Mouse (Mus musculus): Measurements from ENCODE around the gene Fst.

The Fst gene

DNA sequence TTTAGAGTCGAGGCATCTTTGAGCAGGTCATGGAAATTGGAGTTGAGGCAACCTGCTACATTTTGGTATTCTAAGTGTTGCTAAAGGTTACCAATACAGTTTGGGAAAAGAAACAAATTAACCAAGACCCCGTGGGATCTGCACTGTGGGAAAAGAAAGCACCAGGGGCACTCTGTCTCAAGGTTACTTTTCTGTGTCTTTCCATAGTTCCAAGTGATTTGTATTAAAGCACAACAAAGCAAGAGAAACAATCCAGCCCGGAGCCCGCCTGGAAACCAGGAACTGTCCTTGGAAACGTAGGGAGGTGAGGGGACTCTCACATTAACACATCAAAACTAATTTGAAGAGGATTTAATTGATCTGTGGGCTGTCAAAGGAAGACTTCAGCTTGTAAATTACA lies 51.9 kb downstream of the Fst start:
- DNase-seq: no peak

DNA sequence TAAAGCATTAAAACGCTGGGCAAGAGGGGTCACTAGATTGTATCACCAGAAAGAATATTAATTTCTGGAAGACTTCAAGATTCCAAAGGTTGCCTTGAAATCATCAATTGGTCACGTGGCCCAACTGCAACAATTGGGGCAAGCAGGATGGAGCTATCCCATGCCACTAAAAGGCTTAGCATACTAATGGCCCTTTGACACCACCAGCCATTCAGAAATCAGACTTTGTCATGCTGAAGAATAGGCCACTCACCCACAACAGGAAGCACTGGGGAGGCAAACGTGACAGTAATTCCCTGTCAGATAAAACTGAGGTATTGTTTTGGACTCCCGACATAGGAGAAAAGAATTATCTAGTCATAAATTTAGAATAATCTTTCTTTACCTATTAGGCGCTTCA lies 52.3 kb downstream of the Fst start:
- no peak for DNase-seq

DNA sequence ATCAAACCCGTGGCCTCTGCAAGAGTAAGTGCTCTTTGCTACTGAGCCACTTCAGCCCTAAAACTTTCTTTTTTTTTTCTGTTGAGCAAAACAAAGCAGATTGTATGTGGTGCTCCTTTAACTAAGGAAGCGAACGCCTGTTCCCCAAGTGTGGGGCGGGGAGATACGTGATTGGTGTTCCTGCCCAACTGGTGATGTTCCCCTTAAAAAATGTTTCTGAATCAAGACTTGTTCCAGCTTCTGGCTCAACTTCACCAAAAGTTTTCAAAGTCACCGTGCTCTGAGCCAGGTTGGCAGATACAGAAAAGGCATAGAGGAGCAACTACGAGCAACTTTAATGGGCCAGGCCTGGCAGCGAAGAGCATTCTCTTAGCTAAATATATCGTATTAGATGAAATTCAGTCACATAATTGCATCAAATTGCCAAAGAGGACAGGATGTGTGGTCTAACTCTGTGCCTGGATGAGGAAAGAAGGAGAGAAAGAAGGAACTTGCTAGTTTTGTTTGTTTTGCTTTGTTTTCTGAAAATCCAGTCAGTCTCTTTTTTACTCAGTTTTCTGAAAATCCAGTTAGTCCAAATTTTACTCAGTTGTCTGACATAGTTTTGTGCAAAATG lies 53.5 kb downstream of the Fst start:
- no peak for DNase-seq

Measured in layer of hippocampus, adult 9-11 months (tissue).